Mouse (Mus musculus) skeletal muscle tissue, adult 2 months (tissue): Measurements from ENCODE around the gene Csrnp1.

Source experiments
- DNase-seq: peaks from one replicate; pipeline ENCODE4 v3.0.0-alpha.2; 2012; ENCODE audit warnings: low read depth, low spot score

Csrnp1 gene

GRCm38 (mm10) chr9:119948804-119949203 is 35.7 kb downstream of the Csrnp1 start:
- no peak for DNase-seq

GRCm38 (mm10) chr9:119945173-119945900 is 39.1 kb downstream of the Csrnp1 start:
- no peak for DNase-seq

- no peak for DNase-seq
Observed at GRCm38 (mm10) chr9:119943326-119943725, 41.1 kb downstream of the Csrnp1 start.

GRCm38 (mm10) chr9:119941861-119942260 is 42.6 kb downstream of the Csrnp1 start:
- no peak for DNase-seq

- no peak for DNase-seq
Observed at GRCm38 (mm10) chr9:119941407-119941806, 43.1 kb downstream of the Csrnp1 start.

GRCm38 (mm10) chr9:119939646-119940045 is 44.8 kb downstream of the Csrnp1 start:
- no peak for DNase-seq

- no peak for DNase-seq
Observed at GRCm38 (mm10) chr9:119938496-119938895, 46.0 kb downstream of the Csrnp1 start.

- DNase-seq = peak; percentile 91
Observed at GRCm38 (mm10) chr9:119937005-119937773, 47.3 kb downstream of the Csrnp1 start, which contains the start of the genes Gorasp1 and Ttc21a. Gorasp1 (minus strand) TSS chr9:119937565. Ttc21a (plus strand) TSS chr9:119937606.

- no peak for DNase-seq
Observed at GRCm38 (mm10) chr9:119933675-119934074, 50.8 kb downstream of the Csrnp1 start.

GRCm38 (mm10) chr9:119932358-119932757 is 52.1 kb downstream of the Csrnp1 start:
- no peak for DNase-seq

GRCm38 (mm10) chr9:119926497-119926896 is 58.0 kb downstream of the Csrnp1 start:
- no peak for DNase-seq

- no peak for DNase-seq
Observed at GRCm38 (mm10) chr9:119925729-119926128, 58.7 kb downstream of the Csrnp1 start.

GRCm38 (mm10) chr9:119925120-119925657 is 59.3 kb downstream of the Csrnp1 start:
- DNase-seq = no peak

- no peak for DNase-seq
Observed at GRCm38 (mm10) chr9:119923462-119923861, 61.0 kb downstream of the Csrnp1 start.
